Mouse (Mus musculus) right cerebral cortex, postnatal 25 days (tissue): ENCODE measurements around the gene Rufy2.
A peak's percentile ranks its signal among the peaks of the same experiment; 100 is the strongest.
"Not testable (repeated sequence)": the region's sequence is repeated elsewhere in the genome, so short reads cannot be mapped to it uniquely, and the experiment has no call there.

Experiments
- DNase-seq: peaks from one replicate; pipeline ENCODE4 v3.0.0; 2022

The Rufy2 gene

DNA sequence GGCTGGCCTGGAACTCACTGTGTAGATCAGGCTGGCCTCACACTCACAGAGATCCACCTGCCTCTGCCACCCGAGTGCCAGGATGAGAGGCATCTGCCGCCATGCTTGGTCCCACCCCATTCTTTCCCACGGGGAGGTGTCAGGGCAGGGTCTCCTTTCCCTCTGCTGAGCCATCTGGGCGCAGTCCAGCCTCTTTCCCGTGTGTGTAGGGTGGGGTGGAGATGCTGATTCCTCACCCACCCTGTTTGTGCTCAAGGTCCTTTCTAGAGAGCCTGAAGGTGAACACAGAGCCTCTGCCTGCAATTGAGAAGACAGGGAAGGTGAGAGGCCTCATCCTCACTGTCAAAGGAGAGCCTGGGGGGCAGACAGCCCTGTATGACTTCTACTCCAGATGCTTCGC is 74.0 kb downstream of the Rufy2 start:
- not testable (repeated sequence) for DNase-seq

- no peak for DNase-seq
These were observed 74.6 kb downstream of the Rufy2 start for GRCm38 (mm10) chr10:63054586-63054985.

GRCm38 (mm10) chr10:63056966-63057750 is 77.1 kb downstream of the Rufy2 start:
- DNase-seq = no peak

DNA sequence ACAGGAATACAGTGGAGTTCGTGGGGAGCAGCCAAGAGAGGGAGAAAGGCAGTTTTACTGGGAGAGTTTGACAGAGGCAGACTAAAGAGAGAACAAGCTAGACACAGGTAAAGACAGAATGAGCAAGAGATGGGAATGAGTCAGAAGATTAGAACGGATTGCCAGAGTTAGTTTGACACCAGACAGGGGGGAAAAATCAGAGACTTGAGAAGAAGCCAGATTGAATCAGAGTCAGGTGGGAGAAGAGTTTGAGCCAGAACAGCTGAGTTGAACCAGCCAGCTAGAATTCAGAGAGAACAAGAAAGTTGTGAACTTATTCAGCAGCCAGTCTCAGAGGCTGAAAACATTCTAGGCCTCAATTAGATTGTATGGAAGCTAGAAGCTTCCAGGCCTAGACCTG is 79.8 kb downstream of the Rufy2 start, which contains the start of gene Pbld1:
Gene Pbld1 (plus strand): TSS at position 301 of the 400 bp plus-strand sequence.
- no peak for DNase-seq

DNA sequence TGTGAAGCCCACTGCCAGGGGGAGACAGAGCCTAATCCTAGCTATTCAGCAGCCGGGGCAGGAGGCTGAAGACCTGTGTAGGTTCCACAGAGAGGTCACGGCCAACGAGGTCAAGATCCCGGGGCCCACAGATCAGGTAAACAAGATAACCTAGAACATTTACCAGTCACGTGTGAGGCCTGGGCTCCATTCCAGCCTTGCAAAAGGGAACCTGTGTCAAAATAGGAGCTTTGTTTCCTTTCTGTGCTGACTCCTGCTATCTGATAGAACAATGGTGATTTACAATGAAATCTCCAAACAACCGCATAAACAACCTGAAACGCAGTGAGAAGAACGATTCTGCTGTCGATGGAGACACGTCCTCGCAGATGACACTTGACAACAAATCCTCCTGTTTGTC is 80.4 kb downstream of the Rufy2 start:
- no peak for DNase-seq

- no peak for DNase-seq
These were observed 81.2 kb downstream of the Rufy2 start for GRCm38 (mm10) chr10:63061266-63061665.

DNA sequence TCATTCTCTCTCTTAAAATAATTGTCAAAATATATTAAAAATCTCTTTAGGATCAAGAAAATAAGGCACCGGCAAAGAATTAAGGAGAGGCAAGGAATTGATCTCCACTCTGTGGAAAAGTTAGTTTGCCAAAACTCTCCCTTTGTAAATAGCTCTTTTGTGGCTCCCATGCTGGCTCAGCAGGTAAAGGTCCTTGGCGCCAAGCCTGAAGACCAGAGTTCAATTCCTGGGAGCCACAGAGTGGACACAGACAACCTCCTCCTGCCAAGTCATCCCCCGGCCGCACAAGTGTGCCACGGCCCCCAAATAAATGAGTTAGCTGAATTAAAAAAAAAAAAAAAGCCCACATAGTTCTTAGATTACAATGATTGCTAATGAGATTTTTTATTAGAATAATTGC is 82.7 kb downstream of the Rufy2 start:
- DNase-seq = no peak

DNA sequence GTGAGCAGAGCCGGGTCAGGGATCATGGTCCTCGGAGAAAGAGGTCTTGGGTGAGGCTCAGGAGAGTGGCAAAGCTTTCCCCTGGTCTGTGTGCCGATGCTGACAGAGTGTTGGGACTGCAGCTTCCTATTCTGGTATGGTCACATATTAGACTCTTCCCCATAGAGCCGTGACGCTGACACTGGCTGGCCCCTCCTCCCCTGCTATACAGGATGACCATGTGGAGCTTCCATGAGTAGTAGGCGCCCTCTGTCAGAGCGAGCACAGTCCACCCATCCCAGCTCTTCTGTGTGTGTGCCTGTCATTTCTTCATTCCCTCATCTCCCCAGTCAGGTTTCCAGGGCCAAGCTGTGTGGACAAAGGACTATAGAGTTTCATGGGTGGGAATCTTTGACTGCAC is 83.3 kb downstream of the Rufy2 start:
- no peak for DNase-seq

- no peak for DNase-seq
These were observed 84.5 kb downstream of the Rufy2 start for GRCm38 (mm10) chr10:63064516-63064915.

DNA sequence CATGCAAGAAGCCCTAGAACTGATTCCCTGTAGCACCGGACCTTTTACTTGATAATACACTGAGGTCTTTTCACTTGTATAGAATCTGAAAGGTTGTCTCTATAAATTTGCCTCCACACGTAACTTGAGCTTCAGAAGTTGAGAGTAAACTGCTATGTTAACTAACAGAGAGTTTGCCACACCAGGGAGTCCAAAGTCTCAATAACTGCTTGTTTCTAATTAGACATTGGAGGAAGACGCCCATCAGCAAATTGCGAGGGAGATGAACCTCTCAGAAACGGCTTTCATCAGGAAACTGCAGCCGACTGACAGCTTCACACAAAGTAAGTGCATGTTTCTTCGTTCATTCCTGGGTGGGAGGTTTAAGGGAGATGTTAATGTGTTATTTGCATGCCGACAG is 85.5 kb downstream of the Rufy2 start:
- DNase-seq = no peak

- DNase-seq = peak; percentile 62
These were observed 86.0 kb downstream of the Rufy2 start for GRCm38 (mm10) chr10:63065988-63066387.
